Mouse (Mus musculus) layer of hippocampus, postnatal 36 days (tissue): ENCODE measurements around the gene Pink1. TPM values are rescaled to one million over a fixed set of nuclear protein-coding genes. Genes with fewer than 3 reads are reported as not detected.

Experiments
- microRNA-seq, 2 experiments: library from miRNA; unstranded; fragments of <30 nt; microRNA quantifications; one replicate each; pipeline ENCODE4 v1.2.0; 2021
- total RNA-seq, 2 experiments: library from RNA; stranded (reverse); gene quantifications; 2 replicates each; pipeline ENCODE4 v1.2.3; 2021

The Pink1 gene
- total RNA-seq, 2 experiments from 2014 or later, result 228 to 239 TPM

Small RNAs within 50 kb of the gene (microRNA-seq; reads per million reads assigned to microRNA genes)
- gene Gm27646, result 0.21 to 0.60 reads per million in 2 experiments
- gene Mir7019, result 6.0 to 14.2 reads per million in 2 experiments

Other genes with a start within 250 kb of the Pink1 start
- gene Hp1bp3, start 110.0 kb downstream of the Pink1 start, total RNA-seq, result 100 to 1,000 TPM; 178 to 183 TPM
- gene Sh2d5, start 75.9 kb downstream of the Pink1 start, total RNA-seq, result 10 to 100 TPM; 45.3 to 51.4 TPM
- 10 to 100 TPM; 17.8 to 18.3 TPM for gene Kif17, start 75.9 kb downstream of the Pink1 start, total RNA-seq
- gene Ddost, start 21.6 kb downstream of the Pink1 start, total RNA-seq, result 10 to 100 TPM; 95.5 to 96.8 TPM
- gene Cda, start 41.7 kb upstream of the Pink1 start, total RNA-seq, result 1 to 10 TPM; 2.5 to 3.6 TPM
- gene Fam43b, start 70.2 kb upstream of the Pink1 start, total RNA-seq, result 10 to 100 TPM; 31.2 to 31.3 TPM
- 10 to 100 TPM; 53.4 to 62.5 TPM for gene Mul1, start 108.4 kb upstream of the Pink1 start, total RNA-seq
- gene Camk2n1, start 128.0 kb upstream of the Pink1 start, total RNA-seq, result 100 to 1,000 TPM; 359 to 375 TPM